8 mouse cellular contexts compared by ENCODE assay signal in the genomic region with DNA sequence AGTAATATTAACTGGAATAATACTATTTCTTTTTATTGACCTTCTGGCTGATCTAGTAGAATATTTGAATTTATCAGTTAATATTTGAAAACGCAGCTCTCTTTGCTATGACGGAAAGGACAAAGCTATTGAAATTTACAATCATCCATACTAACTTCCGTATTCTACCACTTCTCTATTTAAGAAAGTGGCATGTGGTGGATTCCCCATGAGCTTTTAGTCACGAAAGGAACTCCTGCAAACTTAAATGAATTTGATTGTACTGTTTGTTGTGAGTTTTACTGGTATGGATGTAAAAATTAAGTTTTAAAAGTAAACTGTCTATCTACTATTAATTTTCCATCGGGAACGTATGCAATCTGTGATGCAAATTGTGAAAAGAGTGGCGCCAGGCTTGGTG. TPM values are rescaled to one million over a fixed set of nuclear protein-coding genes. Genes with fewer than 3 reads are reported as not detected.
DNase-seq lines count a peak whose midpoint lies in the region; ATAC-seq and TF ChIP-seq lines count a peak whose summit lies in the region.

No protein-coding gene starts in this region.

- no peak for DNase-seq in gastrocnemius, adult 2 months
- DNase-seq in gastrocnemius, postnatal 10 days = no peak
- DNase-seq in 416B (ENCODE audit: low read depth) = peak; percentile 62
- no peak for DNase-seq in forebrain, embryonic 14.5 days (ENCODE audit: low spot score)
- no peak for DNase-seq in right cerebral cortex, adult 18-20 months
- DNase-seq in left cerebral cortex, postnatal 25 days (ENCODE audit: low spot score in 2 of 2) = no peak

- peak overlapping the region; percentile 66 for H3K4me2 ChIP-seq in forebrain, embryonic 14.5 days (ENCODE audit: low read length)
- H3K4me2 ChIP-seq in liver, embryonic 16.5 days (ENCODE audit: low read depth, low read length) = peak overlapping the region; percentile 88

- intact Hi-C loops in gastrocnemius, adult 2 months (cut with DNase I) = loop anchor here (10.0 kb wide), 2 partner anchors 199 to 301 kb away; a partner anchor contains a TSS
- intact Hi-C loops in left cerebral cortex, postnatal 25 days (cut with DNase I) = loop anchor here (10.0 kb wide), 1 partner anchor 591 kb away; a partner anchor contains a TSS

- peak overlapping the region; percentile 76 for H3K4me3 ChIP-seq in gastrocnemius, adult 2 months
- H3K4me3 ChIP-seq in forebrain, embryonic 14.5 days (ENCODE audit: low read depth, low read length) = peak overlapping the region; percentile 38
- H3K4me3 ChIP-seq in liver, embryonic 16.5 days (ENCODE audit: low read depth, low read length) = peak overlapping the region; percentile 63

- 38% methylated on average over 7 of the region's 7 CpGs for WGBS in forebrain, embryonic 14.5 days
- 15% methylated on average over 7 of the region's 7 CpGs for WGBS in liver, embryonic 16.5 days (ENCODE audit: insufficient replicate concordance)

- peaks cover 2% of the 10 kb centered on the region; the same call in 1 of the 2 replicates for H3K4me1 ChIP-seq in forebrain, embryonic 14.5 days (ENCODE audit: control insufficient read depth, insufficient read depth, low read length)
- H3K4me1 ChIP-seq in liver, embryonic 16.5 days (ENCODE audit: control insufficient read depth, low read depth, low read length) = peaks cover 18% of the 10 kb centered on the region

- ATAC-seq in forebrain, embryonic 14.5 days = no peak
- ATAC-seq in liver, embryonic 16.5 days (ENCODE audit: low read depth) = no peak
- no peak for ATAC-seq in megakaryocyte-erythroid progenitor cell, adult 5-6 weeks (replicated peaks; ENCODE audit: low FRiP score, low TSS enrichment, poor library complexity, severe bottlenecking)

- H3K9ac ChIP-seq in forebrain, embryonic 14.5 days (ENCODE audit: low read length) = peak overlapping the region; percentile 64
- H3K9ac ChIP-seq in liver, embryonic 16.5 days (ENCODE audit: low read depth, low read length) = peak overlapping the region; percentile 54; the same call in 1 of the 2 replicates

- TF ChIP-seq CTCF in gastrocnemius, adult 2 months (IDR thresholded peaks at IDR 0.05) = no peak

- H3K9me3 ChIP-seq in forebrain, embryonic 14.5 days (replicated peaks; ENCODE audit: control insufficient read depth, low read length) = no peaks in the 10 kb centered on the region
- H3K9me3 ChIP-seq in liver, embryonic 16.5 days (replicated peaks; ENCODE audit: control insufficient read depth, low read length) = no peaks in the 10 kb centered on the region

- peak overlapping the region; percentile 88 for H3K27ac ChIP-seq in gastrocnemius, adult 2 months
- no peak overlapping the region for H3K27ac ChIP-seq in forebrain, embryonic 14.5 days (ENCODE audit: low read depth, low read length)
- H3K27ac ChIP-seq in liver, embryonic 16.5 days (ENCODE audit: low read length) = no peak overlapping the region

- no peaks in the 10 kb centered on the region for H3K36me3 ChIP-seq in forebrain, embryonic 14.5 days (ENCODE audit: control insufficient read depth, insufficient read depth, low read length)
- no peaks in the 10 kb centered on the region for H3K36me3 ChIP-seq in liver, embryonic 16.5 days (ENCODE audit: control insufficient read depth, insufficient read depth)

- H3K27me3 ChIP-seq in forebrain, embryonic 14.5 days (replicated peaks; ENCODE audit: control insufficient read depth, insufficient read depth, low read length) = no peaks in the 10 kb centered on the region
- no peaks in the 10 kb centered on the region for H3K27me3 ChIP-seq in liver, embryonic 16.5 days (ENCODE audit: control insufficient read depth, insufficient read depth, low read depth, low read length)

RNA-seq across cellular contexts. Expression of a gene that starts 0.8 kb away (rescaled TPM):
- total RNA-seq in gastrocnemius, adult 2 months (2021) = 1 to 10 TPM; 5.7 to 8.0 TPM
- 1 to 10 TPM; 3.3 to 4.5 TPM for total RNA-seq in gastrocnemius, postnatal 10 days (2021)
- polyA plus RNA-seq in forebrain, embryonic 14.5 days (2014; fragmentation: Nextera tagmentation; extraction: Ambion mirVana) = 1.4 and 1.9 TPM in 2 replicates
- polyA plus RNA-seq in liver, embryonic 16.5 days (2015; fragmentation: Nextera tagmentation; extraction: Ambion mirVana) = 0.59 and 0.86 TPM in 2 replicates
- total RNA-seq in left cerebral cortex, postnatal 25 days (2021) = 1 to 10 TPM; 6.0 to 6.3 TPM
- total RNA-seq in megakaryocyte-erythroid progenitor cell, adult 5-6 weeks (2014; fragmentation: Nextera tagmentation) = 9.9 and 12.8 TPM in 2 replicates
- 16.9 and 29.6 TPM in 2 replicates for total RNA-seq in megakaryocyte-erythroid progenitor cell, adult 5-6 weeks (2017)

RNA-seq across cellular contexts. Expression of a gene that starts 30.7 kb away (rescaled TPM):
- total RNA-seq in gastrocnemius, adult 2 months (2021) = 1 to 10 TPM; 1.6 to 3.8 TPM
- 1 to 10 TPM; 4.6 to 6.2 TPM for total RNA-seq in gastrocnemius, postnatal 10 days (2021)
- polyA plus RNA-seq in forebrain, embryonic 14.5 days (2014; fragmentation: Nextera tagmentation; extraction: Ambion mirVana) = 22.7 and 23.0 TPM in 2 replicates
- polyA plus RNA-seq in liver, embryonic 16.5 days (2015; fragmentation: Nextera tagmentation; extraction: Ambion mirVana) = 5.1 and 5.2 TPM in 2 replicates
- 10 to 100 TPM; 11.9 to 12.1 TPM for total RNA-seq in left cerebral cortex, postnatal 25 days (2021)
- 2.0 and 3.8 TPM in 2 replicates for total RNA-seq in megakaryocyte-erythroid progenitor cell, adult 5-6 weeks (2014; fragmentation: Nextera tagmentation)
- total RNA-seq in megakaryocyte-erythroid progenitor cell, adult 5-6 weeks (2017) = 1.6 and 4.6 TPM in 2 replicates

RNA-seq across cellular contexts. Expression of a gene that starts 47.3 kb away (rescaled TPM):
- 1 to 10 TPM; 1.9 to 2.2 TPM for total RNA-seq in gastrocnemius, adult 2 months (2021)
- 1 to 10 TPM; 2.1 to 2.6 TPM for total RNA-seq in gastrocnemius, postnatal 10 days (2021)
- polyA plus RNA-seq in forebrain, embryonic 14.5 days (2014; fragmentation: Nextera tagmentation; extraction: Ambion mirVana) = 9.3 and 11.6 TPM in 2 replicates
- 3.1 TPM in 2 replicates for polyA plus RNA-seq in liver, embryonic 16.5 days (2015; fragmentation: Nextera tagmentation; extraction: Ambion mirVana)
- 1 to 10 TPM; 4.0 to 4.7 TPM for total RNA-seq in left cerebral cortex, postnatal 25 days (2021)
- 2.8 and 6.3 TPM in 2 replicates for total RNA-seq in megakaryocyte-erythroid progenitor cell, adult 5-6 weeks (2014; fragmentation: Nextera tagmentation)
- 3.6 and 6.2 TPM in 2 replicates for total RNA-seq in megakaryocyte-erythroid progenitor cell, adult 5-6 weeks (2017)
